Mouse (Mus musculus) hindbrain, embryonic 16.5 days (tissue): ENCODE data around the gene Vsnl1. TPM values are rescaled to one million over a fixed set of nuclear protein-coding genes. Genes with fewer than 3 reads are reported as not detected.

Experiments used
- ATAC-seq: fragments of 200-750 bp; cut with Nextera tagmentation; 2 replicates; pipeline ENCODE4 v1.8.0; 2017; ENCODE audit warnings: moderate TSS enrichment, moderate library complexity
- H3K27ac ChIP-seq: fragments of 300-500 bp; sonication (generic); 2 replicates; pipeline ENCODE4 v1.5.1; 2014; ENCODE audit warnings: low read depth, mild to moderate bottlenecking, control low read depth, low read length, moderate library complexity
- H3K27me3 ChIP-seq: fragments of 300-500 bp; sonication (generic); replicated peaks from 2 replicates; pipeline ENCODE4 v1.6.1; 2014; ENCODE audit warnings: low read length; ENCODE audit not compliant: control insufficient read depth, insufficient read depth
- H3K36me3 ChIP-seq: fragments of 300-500 bp; sonication (generic); 2 replicates; pipeline ENCODE4 v1.6.1; 2014; ENCODE audit warnings: mild to moderate bottlenecking, low read length, moderate library complexity, mixed read lengths; ENCODE audit not compliant: control insufficient read depth, insufficient read depth
- H3K4me1 ChIP-seq: fragments of 300-500 bp; sonication (generic); 2 replicates; pipeline ENCODE4 v1.6.1; 2014; ENCODE audit warnings: low read depth, low read length; ENCODE audit not compliant: control insufficient read depth, insufficient read depth
- H3K4me2 ChIP-seq: fragments of 300-500 bp; sonication (generic); 2 replicates; pipeline ENCODE4 v1.6.1; 2014; ENCODE audit warnings: mild to moderate bottlenecking, low read length, control low read depth, moderate library complexity
- H3K4me3 ChIP-seq: fragments of 300-500 bp; sonication (generic); 2 replicates; pipeline ENCODE4 v1.5.1; 2014; ENCODE audit warnings: mild to moderate bottlenecking, low read length, control low read depth, moderate library complexity
- H3K9ac ChIP-seq: fragments of 300-500 bp; sonication (generic); 2 replicates; pipeline ENCODE4 v1.6.1; 2014; ENCODE audit warnings: low read depth, mild to moderate bottlenecking, control low read depth, low read length, moderate library complexity
- H3K9me3 ChIP-seq: fragments of 300-500 bp; sonication (generic); 2 replicates; pipeline ENCODE4 v1.6.1; 2014; ENCODE audit warnings: mild to moderate bottlenecking, low read length, moderate library complexity; ENCODE audit not compliant: control insufficient read depth
- WGBS: fragments of 180-500 bp; shearing (Covaris S2); extraction: QIAGEN DNeasy Blood & Tissue Kit; methylation state at CpG from one replicate; pipeline ENCODE4 v1.1.7; 2014; 5-methylcytosine and 5-hydroxymethylcytosine counted together
- polyA plus RNA-seq: library from polyadenylated mRNA; unstranded; fragments of >200 nt; fragmentation: Nextera tagmentation; extraction: Ambion mirVana; gene quantifications from 2 replicates; pipeline ENCODE4 v1.2.1, GENCODE M21; 2015

Vsnl1 gene
- polyA plus RNA-seq, 1 experiment from 2014 or later, result 168 TPM

DNA sequence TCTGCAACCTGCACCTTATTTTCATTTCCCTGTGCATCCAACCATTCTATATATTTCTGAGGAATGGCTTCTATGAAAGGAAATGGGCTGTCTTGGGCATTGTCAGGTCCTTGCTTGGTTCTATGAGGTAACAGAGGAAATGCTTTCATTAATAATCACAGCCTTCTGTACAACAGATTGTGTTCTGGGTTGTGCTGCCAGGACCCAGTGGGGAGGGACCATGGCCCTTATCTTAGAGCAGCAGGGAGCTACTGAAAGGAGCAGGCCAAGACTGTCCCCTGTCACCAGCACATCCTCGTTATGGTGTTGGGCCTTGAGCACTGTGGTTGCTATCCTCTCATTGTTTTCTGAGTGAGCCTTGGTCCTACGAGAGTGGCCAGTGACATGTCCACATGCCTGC, 40.9 kb downstream of the Vsnl1 start:
- WGBS, result 69% methylated on average over 2 of the region's 2 CpGs
- H3K36me3 ChIP-seq, result no peaks in the 10 kb centered on the region
- no peak overlapping the region for H3K9ac ChIP-seq
- H3K4me3 ChIP-seq, result no peak overlapping the region
- no peak overlapping the region for H3K27ac ChIP-seq
- ATAC-seq, result no peak
- no peaks in the 10 kb centered on the region for H3K4me1 ChIP-seq
- no peaks in the 10 kb centered on the region for H3K9me3 ChIP-seq
- H3K4me2 ChIP-seq, result no peak overlapping the region
- H3K27me3 ChIP-seq, result no peaks in the 10 kb centered on the region

- Histone ChIP-seq H3K4me2 (no peak overlapping the region), H3K36me3 (no peaks in the 10 kb centered on the region), H3K27ac (no peak overlapping the region), H3K9ac (no peak overlapping the region), H3K27me3 (no peaks in the 10 kb centered on the region), H3K4me3 (no peak overlapping the region), H3K9me3 (no peaks in the 10 kb centered on the region), H3K4me1 (no peaks in the 10 kb centered on the region)
- 43% methylated on average over 1 of the region's 1 CpGs for WGBS
- ATAC-seq, result no peak
Observed at GRCm38 (mm10) chr12:11392525-11392924, 43.9 kb downstream of the Vsnl1 start.

DNA sequence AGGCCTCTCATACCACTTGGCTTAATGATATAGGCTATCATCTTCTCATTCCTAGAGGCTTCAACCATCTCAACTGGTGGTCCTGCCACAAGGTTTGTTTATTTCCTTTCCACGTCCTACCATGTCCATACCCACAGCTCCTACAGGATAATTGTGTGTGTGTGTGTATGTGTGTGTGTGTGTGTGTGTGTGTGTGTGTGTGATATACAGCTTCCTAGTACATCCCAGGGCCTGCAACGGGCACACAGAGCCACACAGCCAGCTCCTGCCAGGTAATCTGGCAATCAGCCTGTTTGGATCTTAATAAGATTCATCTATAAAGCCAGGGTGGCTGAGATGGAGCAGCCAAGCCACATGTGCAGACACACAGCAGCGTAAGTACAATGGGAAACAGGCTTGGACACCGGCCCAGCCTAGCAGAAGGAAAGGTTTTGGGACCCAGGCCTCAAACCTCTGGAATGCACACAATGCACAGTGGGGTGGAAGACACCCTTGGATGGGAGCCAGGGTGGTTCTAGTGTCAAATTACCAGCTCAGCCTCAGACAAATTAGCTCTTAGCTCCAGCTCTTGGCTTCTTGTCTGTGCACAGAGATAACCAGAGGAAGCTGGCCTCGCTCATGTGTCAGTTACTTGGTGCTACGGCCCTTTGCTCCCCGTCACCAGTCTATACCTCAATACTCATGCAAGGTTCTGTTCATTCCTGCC, 45.0 kb downstream of the Vsnl1 start:
- peak; percentile 82 for ATAC-seq
- Histone ChIP-seq H3K4me1 (no peaks in the 10 kb centered on the region), H3K9me3 (no peaks in the 10 kb centered on the region), H3K4me3 (no peak overlapping the region), H3K36me3 (no peaks in the 10 kb centered on the region), H3K27ac (no peak overlapping the region), H3K27me3 (no peaks in the 10 kb centered on the region), H3K9ac (no peak overlapping the region), H3K4me2 (no peak overlapping the region)
- WGBS, result 60% methylated on average over 7 of the region's 7 CpGs

- WGBS, result 90% methylated on average over 7 of the region's 7 CpGs
- H3K9ac ChIP-seq, result no peak overlapping the region
- no peak overlapping the region for H3K27ac ChIP-seq
- H3K27me3 ChIP-seq, result no peaks in the 10 kb centered on the region
- no peaks in the 10 kb centered on the region for H3K36me3 ChIP-seq
- no peaks in the 10 kb centered on the region for H3K4me1 ChIP-seq
- no peaks in the 10 kb centered on the region for H3K9me3 ChIP-seq
- no peak for ATAC-seq
- no peak overlapping the region for H3K4me2 ChIP-seq
- no peak overlapping the region for H3K4me3 ChIP-seq
Observed at GRCm38 (mm10) chr12:11389141-11389540, 47.3 kb downstream of the Vsnl1 start.

GRCm38 (mm10) chr12:11384754-11385153, 51.7 kb downstream of the Vsnl1 start:
- H3K27me3 ChIP-seq, result no peaks in the 10 kb centered on the region
- no peaks in the 10 kb centered on the region for H3K4me1 ChIP-seq
- H3K9me3 ChIP-seq, result no peaks in the 10 kb centered on the region
- ATAC-seq, result no peak
- no peak overlapping the region for H3K4me2 ChIP-seq
- 96% methylated on average over 1 of the region's 1 CpGs for WGBS
- no peak overlapping the region for H3K27ac ChIP-seq
- no peak overlapping the region for H3K9ac ChIP-seq
- no peaks in the 10 kb centered on the region for H3K36me3 ChIP-seq
- H3K4me3 ChIP-seq, result no peak overlapping the region

DNA sequence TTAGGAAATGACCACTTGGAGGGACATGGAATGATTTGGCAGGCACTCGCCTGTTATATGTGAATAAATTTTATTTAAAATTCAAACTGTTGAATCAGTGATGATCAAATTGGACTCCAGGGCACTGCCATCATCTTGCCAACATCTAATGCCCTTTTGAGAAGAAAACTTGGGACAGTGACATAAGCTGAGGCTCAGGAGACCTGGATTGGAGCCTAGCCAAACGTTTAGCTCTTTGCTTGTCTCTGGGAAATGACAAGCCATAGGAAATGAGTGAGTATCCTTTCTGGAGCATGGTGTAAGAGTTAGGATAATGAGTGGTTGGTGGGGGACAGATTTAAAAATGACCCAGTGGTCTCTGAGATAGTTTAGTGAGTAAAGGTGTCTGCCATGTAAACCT, 57.0 kb downstream of the Vsnl1 start:
- WGBS, result 74% methylated on average over 2 of the region's 2 CpGs
- Histone ChIP-seq H3K4me2 (no peak overlapping the region), H3K4me1 (no peaks in the 10 kb centered on the region), H3K4me3 (no peak overlapping the region), H3K27ac (no peak overlapping the region), H3K9me3 (no peaks in the 10 kb centered on the region), H3K9ac (no peak overlapping the region), H3K27me3 (no peaks in the 10 kb centered on the region), H3K36me3 (no peaks in the 10 kb centered on the region)
- no peak for ATAC-seq

- H3K9ac ChIP-seq, result no peak overlapping the region
- no peak overlapping the region for H3K4me2 ChIP-seq
- H3K4me1 ChIP-seq, result no peaks in the 10 kb centered on the region; the same call in 1 of the 2 replicates
- H3K9me3 ChIP-seq, result no peaks in the 10 kb centered on the region
- ATAC-seq, result peak; percentile 77
- no peak overlapping the region for H3K4me3 ChIP-seq
- H3K27ac ChIP-seq, result no peak overlapping the region
- H3K27me3 ChIP-seq, result no peaks in the 10 kb centered on the region
- 16% methylated on average over 4 of the region's 4 CpGs for WGBS
- no peaks in the 10 kb centered on the region for H3K36me3 ChIP-seq
Observed at GRCm38 (mm10) chr12:11370056-11370455, 66.4 kb downstream of the Vsnl1 start.

DNA sequence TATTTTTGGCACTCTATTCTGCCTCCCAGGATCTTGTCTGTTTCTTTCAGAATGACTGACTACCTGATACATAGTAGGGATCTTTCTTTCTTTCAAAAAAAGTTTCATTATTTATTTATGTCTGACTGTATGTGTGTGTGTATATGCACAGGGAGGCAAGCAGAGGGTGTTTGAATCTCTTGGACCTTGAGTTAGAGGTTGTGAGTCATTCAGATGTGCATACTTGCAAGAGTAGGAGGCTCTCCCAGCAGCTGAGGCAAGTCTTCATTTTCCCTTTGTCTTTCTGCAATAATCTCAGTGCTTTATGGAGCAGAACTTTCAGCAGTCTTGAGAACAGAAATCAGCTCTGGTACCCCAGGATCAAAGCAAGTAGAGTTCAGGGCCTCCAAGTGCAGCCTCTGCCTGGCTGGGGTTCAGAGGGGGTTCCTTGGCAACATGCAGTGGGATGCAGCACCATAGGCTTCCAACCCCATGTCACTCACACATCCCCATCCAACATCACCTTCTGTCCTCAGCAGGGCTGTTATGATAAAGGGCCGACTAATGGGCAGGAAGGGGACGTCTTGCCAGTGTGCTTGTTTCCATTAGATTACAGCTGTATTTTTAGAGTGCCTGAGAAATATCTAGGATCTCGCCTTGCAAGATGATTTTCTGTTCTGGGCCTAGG, 69.2 kb downstream of the Vsnl1 start:
- Histone ChIP-seq H3K27ac (no peak overlapping the region), H3K27me3 (no peaks in the 10 kb centered on the region), H3K9ac (no peak overlapping the region), H3K4me2 (no peak overlapping the region), H3K36me3 (no peaks in the 10 kb centered on the region), H3K4me3 (no peak overlapping the region), H3K9me3 (no peaks in the 10 kb centered on the region), H3K4me1 (no peaks in the 10 kb centered on the region; the same call in 1 of the 2 replicates)
- WGBS, result 77% methylated on average over 3 of the region's 3 CpGs
- ATAC-seq, result no peak

GRCm38 (mm10) chr12:11364870-11365269, 71.5 kb downstream of the Vsnl1 start:
- Histone ChIP-seq H3K4me1 (no peaks in the 10 kb centered on the region), H3K27ac (no peak overlapping the region), H3K27me3 (no peaks in the 10 kb centered on the region), H3K4me2 (no peak overlapping the region), H3K4me3 (no peak overlapping the region), H3K9me3 (no peaks in the 10 kb centered on the region), H3K36me3 (no peaks in the 10 kb centered on the region), H3K9ac (no peak overlapping the region)
- WGBS, result 66% methylated on average over 6 of the region's 6 CpGs
- ATAC-seq, result no peak
